Mouse (Mus musculus) forelimb bud, embryonic 11.5 days (tissue): ENCODE data around the gene Met.

ENCODE experiments used
- DNase-seq: peaks from one replicate; pipeline ENCODE4 v3.0.0-alpha.2; 2012; ENCODE audit warnings: low read depth, low spot score

Met gene

DNA sequence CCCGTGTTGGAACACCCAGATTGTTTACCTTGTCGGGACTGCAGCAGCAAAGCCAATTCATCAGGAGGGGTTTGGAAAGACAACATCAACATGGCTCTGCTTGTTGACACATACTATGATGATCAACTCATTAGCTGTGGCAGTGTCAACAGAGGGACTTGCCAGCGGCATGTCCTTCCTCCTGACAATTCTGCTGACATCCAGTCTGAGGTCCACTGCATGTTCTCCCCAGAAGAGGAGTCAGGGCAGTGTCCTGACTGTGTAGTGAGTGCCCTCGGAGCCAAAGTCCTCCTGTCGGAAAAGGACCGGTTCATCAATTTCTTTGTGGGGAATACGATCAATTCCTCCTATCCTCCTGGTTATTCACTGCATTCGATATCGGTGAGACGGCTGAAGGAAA, 27.9 kb downstream of the Met start:
- no peak for DNase-seq

DNA sequence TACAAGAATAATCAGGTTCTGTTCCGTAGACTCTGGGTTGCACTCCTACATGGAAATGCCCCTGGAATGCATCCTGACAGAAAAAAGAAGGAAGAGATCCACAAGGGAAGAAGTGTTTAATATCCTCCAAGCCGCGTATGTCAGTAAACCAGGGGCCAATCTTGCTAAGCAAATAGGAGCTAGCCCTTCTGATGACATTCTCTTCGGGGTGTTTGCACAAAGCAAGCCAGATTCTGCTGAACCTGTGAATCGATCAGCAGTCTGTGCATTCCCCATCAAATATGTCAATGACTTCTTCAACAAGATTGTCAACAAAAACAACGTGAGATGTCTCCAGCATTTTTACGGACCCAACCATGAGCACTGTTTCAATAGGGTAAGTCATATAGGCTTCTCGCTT, 28.5 kb downstream of the Met start:
- no peak for DNase-seq

DNA sequence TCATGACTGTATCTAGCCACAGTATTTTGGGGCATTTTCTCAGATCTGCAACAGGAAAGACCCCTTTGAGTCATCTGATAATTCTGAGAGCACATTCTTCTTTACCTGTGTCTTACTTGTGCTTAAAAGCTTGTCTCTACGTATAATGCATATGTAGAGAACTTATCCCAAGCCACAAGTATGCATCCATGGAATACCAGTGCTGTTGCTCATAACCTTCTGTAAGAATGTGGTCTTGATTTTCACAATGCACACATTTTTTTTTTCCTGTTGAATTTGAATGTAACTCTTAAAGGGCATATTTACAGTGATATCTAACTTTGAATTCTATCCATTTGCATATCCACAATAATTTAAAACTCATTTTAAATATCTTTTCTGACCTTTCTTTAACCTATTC, 31.8 kb downstream of the Met start:
- no peak for DNase-seq

DNA sequence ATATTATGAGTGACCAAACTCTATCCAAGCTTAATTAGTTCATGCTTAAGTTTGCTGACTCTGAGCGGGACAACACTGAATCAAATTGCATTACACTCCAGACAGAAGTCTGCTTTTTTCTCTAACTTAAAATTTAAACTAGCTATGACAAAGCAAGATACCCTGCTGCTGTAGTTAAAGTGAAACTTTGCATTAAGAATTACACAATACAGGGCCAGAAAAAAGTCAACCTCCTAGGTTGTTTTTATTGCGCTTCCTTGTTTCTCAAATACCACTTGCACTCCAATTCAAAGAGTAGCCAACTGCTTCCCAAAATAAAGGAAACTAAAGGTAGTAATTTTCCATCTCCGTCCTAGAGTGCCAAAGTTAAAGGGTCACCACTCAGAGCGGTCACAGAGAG, 33.8 kb downstream of the Met start:
- no peak for DNase-seq

DNA sequence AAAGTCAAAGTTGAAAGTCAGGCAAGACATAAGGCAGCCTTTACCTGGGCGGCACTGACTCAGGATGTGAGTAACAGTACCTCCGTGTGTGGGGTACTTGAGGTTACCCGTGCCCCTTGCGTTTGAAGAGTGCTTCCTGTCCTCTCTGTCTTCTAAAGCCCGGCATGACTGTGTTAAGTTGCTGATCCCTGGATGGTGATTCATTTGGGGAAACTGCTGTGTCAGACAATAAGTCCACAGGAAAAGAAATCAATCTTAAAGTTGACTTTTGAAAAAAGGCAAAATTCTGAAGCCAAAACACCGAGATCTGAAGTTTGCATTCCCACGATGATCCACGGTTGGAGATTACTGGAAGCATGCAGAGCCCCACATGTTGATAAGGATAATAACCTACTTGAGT, 35.2 kb downstream of the Met start:
- no peak for DNase-seq

DNA sequence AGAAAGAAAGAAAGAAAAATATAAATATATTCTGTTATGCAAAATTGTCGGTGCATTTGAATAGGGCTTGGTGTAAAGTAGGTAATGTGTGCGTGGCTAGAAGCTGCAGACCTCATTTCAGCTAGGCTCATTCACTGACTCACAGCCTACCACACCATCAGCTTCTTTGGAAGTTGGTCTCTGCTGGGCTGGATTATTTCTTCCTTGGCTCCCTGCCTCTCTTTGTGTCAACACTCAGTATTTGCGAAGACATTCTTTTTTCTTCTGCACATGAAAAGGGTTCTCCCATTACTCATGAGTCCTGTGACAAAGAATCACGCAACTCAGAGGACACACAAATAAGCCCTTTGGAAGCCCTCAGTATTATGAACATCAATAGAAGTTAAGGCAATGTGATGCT, 37.8 kb downstream of the Met start:
- DNase-seq = no peak

DNA sequence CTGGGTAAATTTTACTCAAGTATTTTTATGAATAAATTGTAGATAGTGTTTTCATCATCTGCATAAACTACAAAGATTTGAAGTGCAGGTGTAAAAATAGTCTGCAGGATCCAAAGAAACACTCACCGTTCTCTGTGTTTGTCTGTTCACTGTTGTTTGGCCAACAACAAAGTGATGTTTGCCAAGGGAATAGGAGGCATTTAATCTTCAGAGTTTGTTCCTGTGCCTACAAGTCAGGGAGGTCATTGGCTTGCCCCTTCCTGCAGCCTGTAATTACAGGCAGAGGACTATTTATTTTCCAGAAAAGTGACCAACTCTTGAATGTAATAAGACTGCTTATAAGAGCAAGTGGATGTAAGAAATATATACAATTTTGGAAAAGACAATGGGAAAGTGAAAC, 38.7 kb downstream of the Met start:
- no peak for DNase-seq

DNA sequence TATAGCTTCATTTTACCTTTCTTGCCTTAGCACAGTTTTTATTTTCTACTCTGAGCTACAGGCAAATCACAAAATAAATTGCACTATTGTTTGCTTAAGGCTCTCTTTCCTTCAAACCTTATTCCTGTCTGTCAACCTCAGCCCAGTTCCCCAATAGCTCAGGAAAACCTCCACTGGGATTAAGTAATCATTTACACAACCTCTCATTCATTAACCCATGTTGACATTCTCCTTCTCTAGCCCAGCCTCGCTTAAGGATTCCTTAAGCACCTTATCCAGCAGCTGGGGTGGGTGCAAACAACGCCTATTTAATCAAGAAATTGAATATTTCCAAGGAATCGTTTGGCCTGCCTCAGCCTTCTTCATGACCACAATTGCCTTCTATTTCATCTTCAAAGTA, 40.1 kb downstream of the Met start:
- no peak for DNase-seq

DNA sequence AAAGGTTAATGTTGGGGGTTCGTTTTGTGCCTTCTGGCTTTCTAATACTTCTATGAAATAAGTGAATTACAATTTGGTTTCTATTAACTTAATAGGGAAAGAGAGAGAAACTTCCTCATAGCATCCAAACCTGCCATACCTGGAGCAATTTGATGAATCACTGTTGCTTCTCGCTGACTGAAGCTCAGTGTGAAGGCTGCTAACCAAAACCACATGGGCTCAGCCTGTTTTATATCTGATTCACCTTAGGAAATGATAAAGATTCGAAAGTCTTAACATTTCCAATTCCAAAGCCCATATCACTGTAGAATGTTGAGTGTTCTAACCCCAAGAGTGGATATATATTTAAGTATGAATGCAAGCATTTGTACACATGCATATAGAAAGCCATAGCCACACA, 41.9 kb downstream of the Met start:
- no peak for DNase-seq

DNA sequence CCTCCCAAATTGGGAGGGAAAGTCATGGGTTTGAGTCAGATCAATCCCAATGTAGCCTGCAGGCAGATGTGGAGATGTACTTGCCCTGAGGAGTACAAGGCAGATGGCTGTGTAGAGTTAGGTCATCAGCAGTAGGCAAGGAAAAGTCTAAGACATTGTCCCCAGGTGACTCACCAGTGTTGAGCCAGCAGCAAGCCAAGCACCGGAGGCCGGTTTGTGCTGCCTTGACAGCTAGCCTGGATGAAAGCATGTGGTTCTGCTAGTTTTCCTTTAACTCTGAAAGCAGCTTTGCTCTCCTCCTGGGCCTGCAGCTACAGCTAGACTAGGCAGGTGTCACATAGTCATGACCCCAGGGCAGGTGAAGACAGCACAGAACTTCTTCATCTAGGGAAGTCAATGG, 43.2 kb downstream of the Met start:
- no peak for DNase-seq

DNA sequence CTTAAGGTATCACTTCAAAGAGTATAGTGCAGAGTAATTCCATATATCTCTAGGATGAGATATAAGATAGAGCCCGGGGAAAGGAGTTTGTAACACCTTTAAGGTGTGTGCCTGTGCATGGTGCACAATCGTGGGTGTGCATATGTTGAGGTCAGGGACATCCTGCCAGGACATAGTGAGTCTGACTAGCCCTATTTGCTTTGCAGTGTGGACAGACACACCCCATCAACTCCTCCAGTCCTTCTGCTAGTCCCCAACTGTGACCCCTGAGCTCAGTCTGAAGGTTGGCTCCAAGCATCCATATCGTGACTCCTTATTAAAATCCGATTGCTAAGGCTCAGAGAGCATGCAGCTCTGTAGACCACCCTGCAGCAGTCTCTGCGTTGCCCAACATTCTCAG, 44.6 kb downstream of the Met start:
- DNase-seq = no peak

DNA sequence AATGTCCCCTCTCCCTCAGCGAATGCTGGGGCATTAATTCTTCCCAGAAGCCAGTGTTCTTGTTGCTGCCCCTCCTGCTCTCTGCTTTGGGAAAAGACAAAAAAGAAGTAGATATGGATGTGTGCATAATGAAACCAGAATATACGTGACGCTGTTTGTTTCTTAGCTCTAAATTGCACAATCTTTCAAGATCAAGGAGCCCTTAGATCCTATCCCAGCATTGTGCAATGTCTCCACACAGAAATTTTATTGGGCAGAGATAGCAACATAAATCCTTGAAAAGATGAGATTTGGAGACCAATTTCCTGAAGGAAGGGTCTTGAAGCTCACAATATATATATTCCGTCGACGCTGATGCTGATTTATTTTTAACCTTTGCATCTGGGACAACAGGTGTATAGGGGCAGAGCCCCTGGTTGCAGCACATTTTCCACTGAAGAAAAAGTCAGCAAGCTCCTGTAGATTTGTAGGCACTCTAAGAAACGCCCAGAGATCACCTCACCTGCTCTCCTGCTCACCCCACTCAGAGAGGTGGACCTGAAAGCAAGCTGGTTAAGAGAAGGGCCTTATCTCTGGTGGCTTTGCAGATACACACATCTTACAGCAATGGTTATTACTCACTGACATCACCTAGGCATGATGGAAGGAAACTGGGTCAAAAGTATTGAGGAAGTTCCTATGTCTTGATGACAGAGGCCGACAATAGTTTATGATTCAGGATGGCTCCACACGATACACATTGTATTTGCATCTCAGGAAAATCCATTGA, 45.2 kb downstream of the Met start:
- DNase-seq = no peak

DNA sequence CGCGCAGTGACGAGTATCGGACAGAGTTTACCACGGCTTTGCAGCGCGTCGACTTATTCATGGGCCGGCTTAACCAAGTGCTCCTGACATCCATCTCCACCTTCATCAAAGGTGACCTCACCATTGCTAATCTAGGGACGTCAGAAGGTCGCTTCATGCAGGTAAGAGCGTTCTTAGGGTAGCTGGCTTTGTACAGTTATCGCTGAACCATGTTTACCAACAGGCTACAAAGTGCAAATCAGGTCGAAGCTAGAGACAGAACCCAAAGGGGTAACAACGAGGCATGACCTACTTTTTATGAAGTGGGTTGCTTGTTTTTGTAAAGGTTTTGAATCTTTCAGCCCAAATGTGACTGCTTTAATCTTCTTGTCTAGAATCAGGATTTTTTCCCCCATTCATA, 49.8 kb downstream of the Met start:
- DNase-seq = no peak

DNA sequence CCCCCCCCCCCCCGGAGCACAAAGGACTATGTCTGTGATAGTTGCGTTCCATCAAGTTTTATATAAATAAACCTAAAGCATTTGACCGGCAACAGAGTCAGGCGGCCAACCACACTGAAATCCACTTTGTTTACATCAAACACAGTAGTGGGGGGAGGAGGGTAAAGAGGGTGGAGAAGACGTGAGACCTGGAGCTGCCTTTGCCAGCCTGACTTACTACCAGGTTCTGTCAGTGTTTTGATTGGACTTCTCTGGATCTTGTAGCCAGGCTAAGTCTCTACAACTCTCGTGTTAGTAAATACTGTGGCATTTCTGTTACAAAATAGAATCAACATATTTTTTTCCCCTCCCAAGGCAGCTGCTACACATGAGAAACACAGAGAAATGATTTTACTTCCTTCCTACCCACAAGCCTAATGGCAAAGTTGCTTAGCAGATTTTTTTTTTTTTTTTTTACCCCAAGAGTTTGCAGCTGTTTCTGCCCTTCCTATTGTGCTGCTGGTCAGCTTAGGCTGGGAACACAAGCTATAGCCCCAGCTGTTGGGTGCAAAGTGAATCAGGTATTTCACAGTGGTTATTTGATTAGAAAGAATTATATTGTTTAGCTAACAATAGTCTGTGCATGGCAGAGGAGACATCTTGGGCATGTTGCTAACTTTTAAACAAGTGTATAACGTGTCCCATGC, 52.3 kb downstream of the Met start:
- no peak for DNase-seq

DNA sequence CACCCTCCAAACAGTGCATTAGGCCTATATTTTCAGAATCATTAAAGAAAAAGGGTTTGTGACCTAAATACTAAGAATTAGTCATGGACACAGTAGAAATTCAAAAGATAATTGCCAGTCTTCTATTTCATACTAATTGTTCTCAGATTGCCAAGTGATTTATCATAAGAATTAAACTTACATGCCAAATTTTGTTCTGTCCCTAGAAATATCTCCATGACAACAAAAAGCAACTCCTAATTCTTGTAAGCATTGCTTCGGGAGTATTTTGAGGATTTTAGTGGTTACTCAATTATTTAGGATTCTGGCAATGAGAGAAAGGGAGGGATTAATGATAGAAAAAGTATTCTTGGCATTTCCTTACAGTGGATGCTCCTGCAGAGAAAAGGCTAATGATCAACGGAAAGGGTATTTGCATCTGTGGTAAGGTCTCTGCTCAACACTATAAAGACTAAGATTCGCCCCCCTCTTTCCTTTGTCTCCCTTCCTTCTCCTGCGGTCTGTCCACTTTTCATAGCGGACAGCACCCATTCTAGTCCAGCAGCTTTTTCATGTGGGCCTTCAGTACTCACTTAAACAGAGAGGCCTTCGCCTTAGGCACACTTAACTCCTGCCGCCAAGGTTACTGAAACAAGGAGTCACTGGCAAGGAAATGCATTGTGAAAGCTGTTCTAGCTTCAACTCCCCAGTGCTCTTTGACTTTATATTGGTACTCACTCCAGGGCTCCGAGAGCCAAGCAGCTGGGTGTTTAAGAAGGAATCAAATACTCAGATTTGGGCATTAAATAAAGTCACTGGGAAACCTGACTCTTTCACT, 58.5 kb downstream of the Met start:
- no peak for DNase-seq

DNA sequence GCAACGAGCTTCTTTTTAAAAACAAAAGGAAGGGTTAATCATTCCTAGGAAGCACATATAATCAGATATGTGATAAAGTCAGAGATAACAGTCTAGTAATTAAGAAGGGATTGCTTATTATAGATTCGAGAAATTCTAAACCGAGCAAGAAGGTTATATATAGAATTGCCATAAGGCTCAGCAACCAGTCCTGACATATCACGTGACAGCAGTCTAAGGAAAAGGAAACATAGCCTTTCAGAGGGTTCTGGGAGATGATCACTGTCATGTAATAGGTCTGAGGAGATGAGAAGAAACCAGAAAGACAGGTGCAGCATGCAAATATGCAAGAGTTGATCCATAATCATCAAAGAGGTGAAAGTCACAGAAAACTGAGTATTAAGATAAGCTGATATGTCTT, 59.3 kb downstream of the Met start:
- DNase-seq = no peak

DNA sequence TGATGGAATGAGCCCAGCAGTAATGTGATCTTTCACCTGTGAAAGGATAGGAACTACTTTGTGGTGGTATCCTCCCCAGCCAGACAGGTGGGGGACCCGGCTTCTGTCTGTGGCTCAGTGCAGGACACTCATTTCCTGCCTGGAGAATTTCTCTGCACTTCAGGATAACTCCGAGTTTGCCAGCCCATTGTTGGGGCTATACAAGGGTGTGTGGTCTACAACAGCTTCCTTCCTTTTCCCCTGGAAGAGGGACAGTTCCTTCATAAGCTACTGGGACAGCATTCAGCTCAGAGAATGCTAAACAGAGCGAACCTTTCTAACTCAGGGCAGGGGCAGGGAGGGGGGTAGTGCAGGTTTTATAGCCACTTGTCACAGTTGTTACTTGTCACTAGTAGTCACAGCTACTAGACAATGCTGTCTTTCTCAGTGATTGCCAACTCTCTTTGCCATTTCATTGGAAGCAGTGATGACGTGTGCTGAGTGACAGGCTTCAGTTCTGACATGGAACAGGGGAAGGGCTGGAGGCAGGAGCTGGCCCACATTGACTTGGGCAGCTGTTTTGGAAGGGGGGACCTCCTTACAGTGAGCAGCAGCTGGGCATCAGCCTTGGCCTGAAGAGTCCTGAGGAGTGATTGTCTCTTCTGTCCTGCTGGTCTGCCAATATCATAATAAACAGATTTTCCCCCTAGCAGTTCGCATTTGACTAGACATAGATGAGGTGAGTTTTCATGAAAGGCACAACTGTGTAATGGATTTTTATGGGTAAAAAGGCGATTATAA, 66.1 kb downstream of the Met start:
- DNase-seq = no peak

DNA sequence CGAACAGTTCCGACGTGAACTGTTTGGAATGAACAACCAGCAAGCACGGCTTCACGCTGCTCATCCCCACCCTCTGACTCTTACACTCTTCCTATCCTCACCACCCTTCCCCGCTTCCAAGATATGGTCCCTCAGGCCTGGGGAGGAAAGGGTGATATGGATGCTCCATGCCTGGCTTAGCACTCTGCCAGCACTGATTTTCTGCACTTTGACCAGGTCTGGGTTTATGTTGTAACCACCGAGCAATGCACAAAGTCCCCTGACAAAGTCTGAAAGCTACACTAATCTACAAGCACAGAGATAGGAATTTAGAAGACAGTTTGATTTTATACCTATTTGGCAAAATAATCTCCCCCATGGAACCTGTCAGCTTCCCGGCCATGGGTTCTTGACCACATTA, 78.0 kb downstream of the Met start:
- DNase-seq = no peak

DNA sequence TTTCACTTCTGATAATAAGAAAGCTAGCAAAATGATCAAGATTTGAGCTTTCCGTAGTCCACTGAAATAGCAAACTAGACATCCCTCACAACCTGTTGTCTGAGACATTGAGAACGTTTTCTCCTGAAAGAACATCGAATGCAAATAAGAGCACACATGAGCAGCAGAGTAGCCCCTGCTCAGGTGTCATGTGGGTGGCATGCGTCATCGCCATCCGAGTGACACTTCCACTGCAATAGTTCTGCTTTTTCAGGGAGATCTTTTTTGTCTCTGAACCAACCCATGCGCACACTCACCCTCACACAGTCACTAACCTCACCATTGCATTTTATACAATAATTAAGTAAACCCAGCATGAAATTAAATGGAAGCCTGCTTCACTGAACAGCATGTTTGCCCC, 78.8 kb downstream of the Met start:
- no peak for DNase-seq

DNA sequence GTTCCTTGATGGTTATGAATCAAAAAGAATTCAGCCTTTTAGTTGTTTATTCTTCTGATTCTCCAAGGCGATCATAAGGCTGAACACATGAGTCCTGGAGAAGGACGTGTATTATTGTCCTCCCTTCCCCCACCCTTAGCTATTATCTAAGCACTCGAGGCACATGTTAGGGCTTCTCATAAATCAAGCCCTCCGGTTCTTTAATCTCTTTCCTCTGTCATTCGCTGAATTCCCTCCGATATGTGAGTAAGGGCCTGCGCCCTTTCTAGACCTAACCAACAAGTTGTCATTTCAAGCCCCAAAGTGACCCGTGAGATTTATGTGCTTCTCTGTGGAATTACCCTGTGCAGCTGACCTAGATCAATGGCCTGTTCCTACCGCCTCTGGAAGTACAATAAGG, 81.9 kb downstream of the Met start:
- DNase-seq = peak; percentile 23

DNA sequence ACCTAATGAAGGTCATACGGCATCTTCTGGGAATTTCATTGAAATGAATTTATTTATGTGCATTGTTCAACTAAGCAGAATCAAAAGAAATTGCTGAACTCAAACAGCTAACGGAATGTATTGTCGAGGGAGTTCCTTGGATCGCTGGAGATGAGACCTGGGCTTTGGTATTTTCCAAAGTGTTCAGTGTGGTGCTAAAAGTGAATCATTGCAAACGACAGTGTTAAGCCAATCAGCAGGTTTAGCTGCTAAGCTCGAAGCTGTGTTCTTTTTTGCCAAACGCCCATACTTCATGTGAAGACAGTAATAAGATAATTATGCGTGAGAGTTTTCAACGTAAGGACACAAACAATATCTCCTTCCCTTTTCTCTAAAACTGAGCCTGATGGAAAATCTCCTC, 82.7 kb downstream of the Met start:
- no peak for DNase-seq

DNA sequence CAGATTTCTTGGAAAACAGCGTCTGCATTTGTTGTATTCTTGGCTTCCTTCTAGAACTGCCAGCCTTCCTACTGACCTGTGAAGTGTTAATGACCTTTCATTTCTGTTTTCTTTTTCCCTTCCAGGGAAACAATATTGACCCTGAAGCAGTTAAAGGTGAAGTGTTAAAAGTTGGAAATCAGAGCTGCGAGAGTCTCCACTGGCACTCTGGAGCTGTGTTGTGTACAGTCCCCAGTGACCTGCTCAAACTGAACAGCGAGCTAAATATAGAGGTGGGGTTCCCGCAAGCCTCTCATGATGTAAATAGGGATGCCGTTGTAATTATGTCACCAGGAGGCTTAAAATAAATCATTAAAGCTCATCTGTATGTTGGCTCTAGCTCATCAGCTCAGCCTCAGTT, 83.2 kb downstream of the Met start:
- no peak for DNase-seq
